Mouse (Mus musculus) testis, postnatal 10 days (tissue): Measurements from ENCODE around the gene Slc2a5.

Experiments used
- DNase-seq: peaks from one replicate; pipeline ENCODE4 v3.0.0; 2021; ENCODE audit warnings: low spot score

The Slc2a5 gene

GRCm38 (mm10) chr4:150102822-150103221, 16.3 kb upstream of the Slc2a5 start:
- no peak for DNase-seq

GRCm38 (mm10) chr4:150105671-150106070, 13.4 kb upstream of the Slc2a5 start:
- DNase-seq = no peak

- DNase-seq = no peak
Observed at GRCm38 (mm10) chr4:150106637-150107036, 12.4 kb upstream of the Slc2a5 start.

- DNase-seq = no peak
Observed at GRCm38 (mm10) chr4:150109636-150110035, 9.4 kb upstream of the Slc2a5 start.

- no peak for DNase-seq
Observed at GRCm38 (mm10) chr4:150110373-150110772, 8.7 kb upstream of the Slc2a5 start.

- peak; percentile 80 for DNase-seq
Observed at GRCm38 (mm10) chr4:150112867-150113266, 6.2 kb upstream of the Slc2a5 start.

GRCm38 (mm10) chr4:150114505-150115061, 4.5 kb upstream of the Slc2a5 start:
- DNase-seq = no peak

GRCm38 (mm10) chr4:150117311-150117710, 1.8 kb upstream of the Slc2a5 start:
- no peak for DNase-seq

GRCm38 (mm10) chr4:150118163-150118562, 920 bp upstream of the Slc2a5 start:
- no peak for DNase-seq

- DNase-seq = no peak
Observed at GRCm38 (mm10) chr4:150119640-150120039, 557 bp downstream of the Slc2a5 start.

- DNase-seq = no peak
Observed at GRCm38 (mm10) chr4:150120173-150120833, 1.2 kb downstream of the Slc2a5 start.

GRCm38 (mm10) chr4:150121430-150121829, 2.3 kb downstream of the Slc2a5 start:
- DNase-seq = no peak

- DNase-seq = no peak
Observed at GRCm38 (mm10) chr4:150122476-150122875, 3.4 kb downstream of the Slc2a5 start.

GRCm38 (mm10) chr4:150126373-150126772, 7.3 kb downstream of the Slc2a5 start:
- no peak for DNase-seq

- DNase-seq = no peak
Observed at GRCm38 (mm10) chr4:150127894-150128293, 8.8 kb downstream of the Slc2a5 start.

GRCm38 (mm10) chr4:150128571-150128970, 9.5 kb downstream of the Slc2a5 start:
- DNase-seq = no peak

- DNase-seq = no peak
Observed at GRCm38 (mm10) chr4:150130661-150131060, 11.6 kb downstream of the Slc2a5 start.

- DNase-seq = no peak
Observed at GRCm38 (mm10) chr4:150132692-150133271, 13.7 kb downstream of the Slc2a5 start.

- no peak for DNase-seq
Observed at GRCm38 (mm10) chr4:150135254-150135653, 16.2 kb downstream of the Slc2a5 start.

- DNase-seq = peak; percentile 91
Observed at GRCm38 (mm10) chr4:150136693-150137092, 17.6 kb downstream of the Slc2a5 start.

- DNase-seq = no peak
Observed at GRCm38 (mm10) chr4:150137368-150138083, 18.4 kb downstream of the Slc2a5 start.

GRCm38 (mm10) chr4:150138084-150138543, 19.0 kb downstream of the Slc2a5 start:
- peak; percentile 63 for DNase-seq

GRCm38 (mm10) chr4:150139090-150139489, 20.0 kb downstream of the Slc2a5 start:
- DNase-seq = no peak
